In genomic region chr8:126661511-126662142, GRCm38 (mm10) we compare ENCODE assay signal across 8 mouse cellular contexts.
A peak's percentile ranks its signal among the peaks of the same experiment; 100 is the strongest.
DNase-seq lines count a peak whose midpoint lies in the region; ATAC-seq and TF ChIP-seq lines count a peak whose summit lies in the region.

No protein-coding gene starts in this region.

- 8% methylated on average over 14 of the region's 14 CpGs for WGBS in liver, adult 2 months
- WGBS in heart, embryonic 14.5 days = 44% methylated on average over 14 of the region's 14 CpGs
- WGBS in liver, embryonic 12.5 days (ENCODE audit: insufficient replicate concordance) = 42% methylated on average over 14 of the region's 14 CpGs

- TF ChIP-seq POLR2A in liver, adult 2 months (IDR thresholded peaks at IDR 0.05; ENCODE audit: extremely low read depth, insufficient read depth, low read length) = no peak

- no peaks in the 10 kb centered on the region for H3K9me3 ChIP-seq in heart, embryonic 14.5 days (ENCODE audit: control insufficient read depth, low read length)
- H3K9me3 ChIP-seq in liver, embryonic 12.5 days (replicated peaks) = no peaks in the 10 kb centered on the region

- TF ChIP-seq CTCF in liver, adult 2 months (IDR thresholded peaks at IDR 0.05; ENCODE audit: low read depth, low read length) = no peak

- H3K27me3 ChIP-seq in liver, adult 2 months (ENCODE audit: control insufficient read depth, insufficient read depth, low read length) = no peaks in the 10 kb centered on the region
- no peaks in the 10 kb centered on the region for H3K27me3 ChIP-seq in heart, embryonic 14.5 days (ENCODE audit: control insufficient read depth, insufficient read depth, low read length)
- H3K27me3 ChIP-seq in liver, embryonic 12.5 days (replicated peaks) = no peaks in the 10 kb centered on the region

- no peak for ATAC-seq in heart, embryonic 14.5 days (ENCODE audit: insufficient number of reproducible peaks, insufficient read depth, low FRiP score, low read depth)
- no peak for ATAC-seq in liver, embryonic 12.5 days

- no peaks in the 10 kb centered on the region for H3K36me3 ChIP-seq in liver, adult 2 months (ENCODE audit: control insufficient read depth, insufficient read depth, low read length)
- H3K36me3 ChIP-seq in heart, embryonic 14.5 days (ENCODE audit: control insufficient read depth, insufficient read depth, low read length) = no peaks in the 10 kb centered on the region
- no peaks in the 10 kb centered on the region for H3K36me3 ChIP-seq in liver, embryonic 12.5 days

- peak overlapping the region; percentile 33 for H3K9ac ChIP-seq in liver, adult 2 months (ENCODE audit: low read depth, low read length)
- peak overlapping the region; percentile 71; the same call in 1 of the 2 replicates for H3K9ac ChIP-seq in heart, embryonic 14.5 days (ENCODE audit: low read length)
- no peak overlapping the region for H3K9ac ChIP-seq in liver, embryonic 12.5 days

- peak; percentile 95 for DNase-seq in liver, adult 2 months (ENCODE audit: extremely low read depth, low read depth, low spot score)
- DNase-seq in liver = no peak
- DNase-seq in cerebellum, adult 9-10 months = peak; percentile 58
- peak; percentile 61 for DNase-seq in yolk sac, embryonic 10.5 days (ENCODE audit: low spot score)
- DNase-seq in left cerebral cortex, adult 18-20 months (ENCODE audit: low spot score in 2 of 2) = no peak
- DNase-seq in natural killer cell, adult 2 months (ENCODE audit: low spot score in 2 of 2) = no peak

- no peaks in the 10 kb centered on the region for H3K79me2 ChIP-seq in liver, adult 2 months (ENCODE audit: control insufficient read depth, insufficient read depth, low read length)

- H3K4me3 ChIP-seq in liver, adult 2 months (ENCODE audit: insufficient read depth, low read depth, low read length) = peak overlapping the region; percentile 9; the same call in 1 of the 2 replicates
- no peak overlapping the region for H3K4me3 ChIP-seq in heart, embryonic 14.5 days (ENCODE audit: control insufficient read depth in 1 of 2, insufficient read depth in 1 of 2, low read depth in 1 of 2, low read length in 2 of 2)
- H3K4me3 ChIP-seq in liver, embryonic 12.5 days = no peak overlapping the region

- H3K4me1 ChIP-seq in liver, adult 2 months (ENCODE audit: control insufficient read depth, insufficient read depth, low read length) = peaks cover 35% of the 10 kb centered on the region
- peaks cover 46 to 66% of the 10 kb centered on the region in 2 experiments for H3K4me1 ChIP-seq in heart, embryonic 14.5 days (ENCODE audit: control insufficient read depth in 2 of 2, insufficient read depth in 2 of 2, low read length in 2 of 2)
- H3K4me1 ChIP-seq in liver, embryonic 12.5 days = peaks cover 56% of the 10 kb centered on the region

- H3K27ac ChIP-seq in liver, adult 2 months (replicated peaks; ENCODE audit: insufficient read depth, low read depth, low read length) = peak overlapping the region; percentile 97
- H3K27ac ChIP-seq in heart, embryonic 14.5 days (replicated peaks in 1 of 2; ENCODE audit: control insufficient read depth in 1 of 2, insufficient read depth in 1 of 2, low read depth in 2 of 2, low read length in 2 of 2) = peak overlapping the region; percentile 94 to 95
- H3K27ac ChIP-seq in liver, embryonic 12.5 days = peak overlapping the region; percentile 41; the same call in 1 of the 2 replicates

- peak overlapping the region; percentile 55; the same call in 1 of the 2 replicates for H3K4me2 ChIP-seq in heart, embryonic 14.5 days (ENCODE audit: low read length)
- H3K4me2 ChIP-seq in liver, embryonic 12.5 days = peak overlapping the region; percentile 48

Comparison
In these comparisons a context has a peak if more than half of its experiments do, and no peak if none do; other contexts are left out.
1. DNase-seq: peak in liver, adult 2 months (single experiment), cerebellum, adult 9-10 months (single experiment) and yolk sac, embryonic 10.5 days (single experiment); none in liver (single experiment), left cerebral cortex, adult 18-20 months (0 of 2) and natural killer cell, adult 2 months (0 of 2).
2. H3K27ac ChIP-seq: peak in every context shown above with its lines; median percentile 97 in liver, adult 2 months; 94 in heart, embryonic 14.5 days; 41 in liver, embryonic 12.5 days.